Mouse (Mus musculus): Measurements from ENCODE around the gene Ssh3. TPM values are rescaled to one million over a fixed set of nuclear protein-coding genes. Genes with fewer than 3 reads are reported as not detected.

Gene Ssh3
- polyA plus RNA-seq, 1 experiment from 2014 or later, result 18.1 TPM

DNA sequence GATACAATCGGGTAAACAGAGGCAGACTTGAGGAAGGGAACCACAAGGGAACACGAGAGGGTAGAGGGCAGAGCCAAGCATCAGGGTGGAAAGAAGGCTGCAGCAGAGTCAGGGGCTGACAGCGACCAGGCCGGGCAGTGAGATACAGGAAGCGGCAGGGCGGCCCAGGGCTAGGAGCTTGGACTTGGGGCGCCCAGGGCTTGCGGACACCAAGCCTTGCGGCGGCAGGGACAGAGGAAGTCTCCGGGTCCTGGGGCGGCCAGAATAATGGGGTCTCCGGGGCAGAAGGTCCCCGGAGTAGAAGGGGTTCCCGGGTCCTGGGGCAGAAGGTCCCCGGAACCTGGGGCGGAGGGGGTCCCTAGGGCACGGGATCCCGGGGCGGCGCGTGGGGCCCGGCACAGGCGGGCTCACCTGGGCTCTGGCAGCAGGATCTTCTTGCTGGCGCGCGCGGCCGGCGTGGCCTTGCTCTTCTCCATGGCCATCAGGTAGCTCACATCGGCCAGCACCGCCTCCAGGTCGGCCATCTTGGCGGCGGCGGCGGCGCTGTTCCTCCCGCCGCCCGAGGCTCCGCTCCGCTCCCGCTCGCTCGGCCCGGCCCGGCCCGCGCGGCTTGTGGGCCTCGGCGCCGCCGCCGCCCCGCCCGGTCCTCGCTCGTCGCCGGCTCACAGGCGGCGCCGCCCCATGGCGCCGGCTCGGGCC lies 36.7 kb upstream of the Ssh3 start:
- peak overlapping the region; percentile 93 for H3K9ac ChIP-seq (ENCODE audit: low read depth, low read length)
- ATAC-seq, result peak; percentile 67
- H3K4me2 ChIP-seq (replicated peaks; ENCODE audit: low read depth), result peak overlapping the region; percentile 77
- peaks cover 5% of the 10 kb centered on the region; the same call in 1 of the 2 replicates for H3K36me3 ChIP-seq (ENCODE audit: control insufficient read depth, insufficient read depth)
- peaks cover 16% of the 10 kb centered on the region for H3K4me1 ChIP-seq (replicated peaks; ENCODE audit: control insufficient read depth, insufficient read depth, low read length)
- H3K9me3 ChIP-seq (ENCODE audit: control insufficient read depth), result no peaks in the 10 kb centered on the region
- peak overlapping the region; percentile 88 for H3K27ac ChIP-seq (ENCODE audit: low read depth, low read length)
- peak overlapping the region; percentile 93 for H3K4me3 ChIP-seq (ENCODE audit: low read depth, low read length)
- no peak for TF ChIP-seq CTCF (IDR thresholded peaks at IDR 0.05; ENCODE audit: low read depth)
- WGBS, result under 1% methylated on average over 45 of the region's 68 CpGs
- no peaks in the 10 kb centered on the region for H3K27me3 ChIP-seq (replicated peaks; ENCODE audit: control insufficient read depth, insufficient read depth, low read length)

DNA sequence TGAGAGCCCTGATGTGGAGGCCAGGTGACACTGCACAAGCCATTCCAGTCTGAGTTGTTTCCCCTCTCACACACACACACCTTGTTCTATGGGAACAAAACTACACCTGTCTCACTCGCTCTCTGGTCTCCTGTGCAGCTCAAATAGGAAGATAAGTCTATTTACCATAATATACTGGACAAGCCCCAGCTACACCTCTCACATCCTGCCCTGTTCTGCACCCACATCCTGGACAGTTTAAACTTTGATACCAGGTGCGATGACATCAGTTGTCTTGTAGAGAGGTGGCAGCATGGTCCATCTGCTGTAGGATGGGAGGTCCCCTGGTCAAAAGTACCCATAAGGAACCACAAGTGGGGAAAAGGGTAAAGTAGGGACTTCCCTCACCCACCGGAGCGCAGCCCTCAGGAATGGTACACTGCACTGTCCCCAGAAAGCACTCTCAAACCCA lies 35.9 kb upstream of the Ssh3 start:
- TF ChIP-seq CTCF (IDR thresholded peaks at IDR 0.05; ENCODE audit: low read depth), result no peak
- Histone ChIP-seq H3K9ac (ENCODE audit: low read depth, low read length) (peak overlapping the region; percentile 93), H3K9me3 (ENCODE audit: control insufficient read depth) (no peaks in the 10 kb centered on the region), H3K36me3 (ENCODE audit: control insufficient read depth, insufficient read depth) (peaks cover 5% of the 10 kb centered on the region; the same call in 1 of the 2 replicates), H3K27ac (ENCODE audit: low read depth, low read length) (peak overlapping the region; percentile 54), H3K4me3 (ENCODE audit: low read depth, low read length) (peak overlapping the region; percentile 93), H3K4me1 (replicated peaks; ENCODE audit: control insufficient read depth, insufficient read depth, low read length) (peaks cover 21% of the 10 kb centered on the region), H3K4me2 (replicated peaks; ENCODE audit: low read depth) (peak overlapping the region; percentile 77), H3K27me3 (replicated peaks; ENCODE audit: control insufficient read depth, insufficient read depth, low read length) (no peaks in the 10 kb centered on the region)
- ATAC-seq, result no peak
- WGBS, result 22% methylated on average over 4 of the region's 4 CpGs

GRCm38 (mm10) chr19:4304251-4304821 lies 35.4 kb upstream of the Ssh3 start:
- no peak for TF ChIP-seq CTCF (IDR thresholded peaks at IDR 0.05; ENCODE audit: low read depth)
- H3K4me1 ChIP-seq (replicated peaks; ENCODE audit: control insufficient read depth, insufficient read depth, low read length), result peaks cover 21% of the 10 kb centered on the region
- peak overlapping the region; percentile 54 for H3K27ac ChIP-seq (ENCODE audit: low read depth, low read length)
- no peaks in the 10 kb centered on the region for H3K27me3 ChIP-seq (replicated peaks; ENCODE audit: control insufficient read depth, insufficient read depth, low read length)
- H3K4me2 ChIP-seq (replicated peaks; ENCODE audit: low read depth), result peak overlapping the region; percentile 77
- H3K4me3 ChIP-seq (ENCODE audit: low read depth, low read length), result peak overlapping the region; percentile 93
- 62% methylated on average over 5 of the region's 5 CpGs for WGBS
- H3K9ac ChIP-seq (ENCODE audit: low read depth, low read length), result 0 out of 2 replicates have a peak overlapping the region, but pooled peaks have one; percentile 93
- H3K36me3 ChIP-seq (ENCODE audit: control insufficient read depth, insufficient read depth), result peaks cover 5% of the 10 kb centered on the region; the same call in 1 of the 2 replicates
- H3K9me3 ChIP-seq (ENCODE audit: control insufficient read depth), result no peaks in the 10 kb centered on the region
- no peak for ATAC-seq

- WGBS, result 79% methylated on average over 5 of the region's 5 CpGs
- Histone ChIP-seq H3K36me3 (ENCODE audit: control insufficient read depth, insufficient read depth) (peaks cover 5% of the 10 kb centered on the region; the same call in 1 of the 2 replicates), H3K4me3 (ENCODE audit: low read depth, low read length) (no peak overlapping the region), H3K4me1 (replicated peaks; ENCODE audit: control insufficient read depth, insufficient read depth, low read length) (peaks cover 21% of the 10 kb centered on the region), H3K9ac (ENCODE audit: low read depth, low read length) (no peak overlapping the region), H3K27me3 (replicated peaks; ENCODE audit: control insufficient read depth, insufficient read depth, low read length) (no peaks in the 10 kb centered on the region), H3K27ac (ENCODE audit: low read depth, low read length) (no peak overlapping the region), H3K9me3 (ENCODE audit: control insufficient read depth) (no peaks in the 10 kb centered on the region), H3K4me2 (replicated peaks; ENCODE audit: low read depth) (no peak overlapping the region; the same call in 1 of the 2 replicates)
- no peak for TF ChIP-seq CTCF (IDR thresholded peaks at IDR 0.05; ENCODE audit: low read depth)
- ATAC-seq, result no peak
These were observed 34.6 kb upstream of the Ssh3 start for GRCm38 (mm10) chr19:4303640-4303995.

GRCm38 (mm10) chr19:4302936-4303639 lies 34.1 kb upstream of the Ssh3 start:
- H3K27ac ChIP-seq (ENCODE audit: low read depth, low read length), result peak overlapping the region; percentile 57; the same call in 1 of the 2 replicates
- 60% methylated on average over 7 of the region's 7 CpGs for WGBS
- H3K9me3 ChIP-seq (ENCODE audit: control insufficient read depth), result no peaks in the 10 kb centered on the region
- H3K4me1 ChIP-seq (replicated peaks; ENCODE audit: control insufficient read depth, insufficient read depth, low read length), result peaks cover 21% of the 10 kb centered on the region
- H3K27me3 ChIP-seq (replicated peaks; ENCODE audit: control insufficient read depth, insufficient read depth, low read length), result no peaks in the 10 kb centered on the region
- no peak for ATAC-seq
- peak overlapping the region; percentile 46 for H3K4me2 ChIP-seq (replicated peaks; ENCODE audit: low read depth)
- TF ChIP-seq CTCF (IDR thresholded peaks at IDR 0.05; ENCODE audit: low read depth), result no peak
- H3K4me3 ChIP-seq (ENCODE audit: low read depth, low read length), result no peak overlapping the region
- peaks cover 5% of the 10 kb centered on the region; the same call in 1 of the 2 replicates for H3K36me3 ChIP-seq (ENCODE audit: control insufficient read depth, insufficient read depth)
- no peak overlapping the region for H3K9ac ChIP-seq (ENCODE audit: low read depth, low read length)

Measured in intestine, postnatal 0 days (tissue).